ENCODE assay signal across 14 mouse cellular contexts in genomic region chr11:32746036-32746435, GRCm38 (mm10).
"Had no signal": no experiment of that assay in that cellular context is flagged by ENCODE, and none has a peak within 500 bp of the region (broad histone marks: within the 10 kb centered on the region; RNA-seq: fewer than 3 reads in every experiment).

No protein-coding gene starts in this region.

- H3K4me1 ChIP-seq: kidney, embryonic 15.5 days; midbrain, embryonic 15.5 days; neural tube, embryonic 12.5 days had no signal

- H3K4me3 ChIP-seq: kidney, embryonic 15.5 days; limb, embryonic 13.5 days; liver, embryonic 15.5 days; megakaryocyte, embryonic 14.5 days; midbrain, embryonic 15.5 days; neural tube, embryonic 12.5 days had no signal

- H3K4me2 ChIP-seq: kidney, embryonic 15.5 days; limb, embryonic 13.5 days; liver, embryonic 15.5 days; lung, embryonic 14.5 days; midbrain, embryonic 11.5 days; midbrain, embryonic 15.5 days; neural tube, embryonic 12.5 days had no signal

- H3K27ac ChIP-seq: kidney, embryonic 15.5 days; limb, embryonic 13.5 days; liver, embryonic 15.5 days; macrophage; midbrain, embryonic 15.5 days; neural tube, embryonic 12.5 days had no signal

- DNase-seq: kidney, adult 2 months; kidney, postnatal 14 days; left cerebral cortex, postnatal 4 days; lung, embryonic 14.5 days; lung, postnatal 14 days had no signal

- H3K9me3 ChIP-seq: kidney, embryonic 15.5 days; limb, embryonic 13.5 days; liver, embryonic 15.5 days; megakaryocyte, embryonic 14.5 days; midbrain, embryonic 15.5 days; neural tube, embryonic 12.5 days had no signal

- H3K9ac ChIP-seq: kidney, embryonic 15.5 days; limb, embryonic 13.5 days; liver, embryonic 15.5 days; lung, embryonic 14.5 days; midbrain, embryonic 15.5 days; neural tube, embryonic 12.5 days had no signal

- H3K27me3 ChIP-seq: kidney, embryonic 15.5 days; limb, embryonic 13.5 days; liver, embryonic 15.5 days; megakaryocyte, embryonic 14.5 days; midbrain, embryonic 15.5 days; neural tube, embryonic 12.5 days had no signal

- ATAC-seq: inflammation-experienced regulatory T-cells, adult 6 months; midbrain, embryonic 15.5 days had no signal
